Mouse (Mus musculus) midbrain, embryonic 12.5 days (tissue): ENCODE measurements around the gene Gm14190. TPM values are rescaled to one million over a fixed set of nuclear protein-coding genes. Genes with fewer than 3 reads are reported as not detected.
"Not testable (repeated sequence)": the region's sequence is repeated elsewhere in the genome, so short reads cannot be mapped to it uniquely, and the experiment has no call there.

Source experiments
- ATAC-seq: fragments of 200-750 bp; cut with Nextera tagmentation; 2 replicates; pipeline ENCODE4 v1.8.0; 2017; ENCODE audit warnings: low read depth, moderate TSS enrichment, moderate library complexity; ENCODE audit not compliant: low FRiP score
- H3K27ac ChIP-seq: fragments of 300-500 bp; sonication (generic); replicated peaks from 2 replicates; pipeline ENCODE4 v1.5.1; 2016; ENCODE audit warnings: mild to moderate bottlenecking
- H3K27me3 ChIP-seq: fragments of 300-500 bp; sonication (generic); 2 replicates; pipeline ENCODE4 v1.6.1; 2016; ENCODE audit warnings: mild to moderate bottlenecking
- H3K36me3 ChIP-seq: fragments of 300-500 bp; sonication (generic); 2 replicates; pipeline ENCODE4 v1.6.1; 2016
- H3K4me1 ChIP-seq: fragments of 300-500 bp; sonication (generic); 2 replicates; pipeline ENCODE4 v1.6.1; 2016
- H3K4me2 ChIP-seq: fragments of 300-500 bp; sonication (generic); replicated peaks from 2 replicates; pipeline ENCODE4 v1.6.1; 2016; ENCODE audit warnings: mild to moderate bottlenecking, moderate library complexity
- H3K4me3 ChIP-seq: fragments of 300-500 bp; sonication (generic); 2 replicates; pipeline ENCODE4 v1.5.1; 2016; ENCODE audit warnings: mild to moderate bottlenecking
- H3K9ac ChIP-seq: fragments of 300-500 bp; sonication (generic); replicated peaks from 2 replicates; pipeline ENCODE4 v1.6.1; 2016; ENCODE audit warnings: mild to moderate bottlenecking, moderate library complexity
- H3K9me3 ChIP-seq: fragments of 300-500 bp; sonication (generic); 2 replicates; pipeline ENCODE4 v1.6.1; 2016; ENCODE audit warnings: mild to moderate bottlenecking
- WGBS: fragments of 180-500 bp; shearing (Covaris S2); methylation state at CpG from one replicate; pipeline ENCODE4 v1.1.7; 2016; 5-methylcytosine and 5-hydroxymethylcytosine counted together
- polyA plus RNA-seq: library from polyadenylated mRNA; unstranded; fragments of >200 nt; fragmentation: Nextera tagmentation; extraction: Ambion mirVana; gene quantifications from 2 replicates; pipeline ENCODE4 v1.2.1, GENCODE M21; 2016

Gene Gm14190
- polyA plus RNA-seq, result not detected in 2 replicates

DNA sequence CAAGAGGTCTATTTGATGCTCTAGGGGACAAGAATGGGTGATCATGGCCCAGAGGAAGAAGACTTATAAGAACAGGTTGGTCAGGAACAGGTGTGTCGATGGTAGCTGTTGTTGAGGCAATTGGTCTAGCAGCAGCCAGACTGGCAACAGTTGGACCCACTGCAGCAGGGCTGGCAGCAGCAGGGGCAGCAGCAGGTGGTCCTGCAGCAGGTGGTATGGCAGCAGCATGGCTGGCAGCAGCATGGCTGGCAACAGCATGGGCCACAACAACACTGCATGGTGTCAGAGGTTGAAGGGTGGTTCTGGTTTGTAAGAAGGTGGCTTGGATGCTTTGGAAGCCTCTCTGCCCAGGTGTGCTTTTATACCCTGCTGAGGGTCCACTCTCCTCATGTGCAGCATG, at the start of gene Gm14190:
Gm14190 (minus strand) TSS at position 278 of the 400 bp plus-strand sequence.
- Histone ChIP-seq H3K27me3 (no peaks in the 10 kb centered on the region), H3K27ac (no peak within 1 kb of the TSS), H3K4me1 (no peaks in the 10 kb centered on the region), H3K9me3 (no peaks in the 10 kb centered on the region), H3K4me2 (no peak within 1 kb of the TSS), H3K9ac (no peak within 1 kb of the TSS), H3K4me3 (no peak within 1 kb of the TSS), H3K36me3 (no peaks in the 10 kb centered on the region)
- ATAC-seq, result no peak
- WGBS, result 96% methylated on average over 1 of the region's 1 CpGs

- Histone ChIP-seq H3K4me1 (no peaks in the 10 kb centered on the region), H3K27ac (no peak within 1 kb of the TSS), H3K9ac (no peak within 1 kb of the TSS), H3K9me3 (no peaks in the 10 kb centered on the region), H3K4me3 (no peak within 1 kb of the TSS), H3K36me3 (no peaks in the 10 kb centered on the region), H3K4me2 (no peak within 1 kb of the TSS), H3K27me3 (no peaks in the 10 kb centered on the region)
- no peak for ATAC-seq
- WGBS, result 68% methylated on average over 2 of the region's 2 CpGs
These were observed 43.6 kb upstream of the Gm14190 start, which contains the start of gene Gm14180 for GRCm38 (mm10) chr11:99734190-99734589. Gm14180 (minus strand) TSS chr11:99734290.

DNA sequence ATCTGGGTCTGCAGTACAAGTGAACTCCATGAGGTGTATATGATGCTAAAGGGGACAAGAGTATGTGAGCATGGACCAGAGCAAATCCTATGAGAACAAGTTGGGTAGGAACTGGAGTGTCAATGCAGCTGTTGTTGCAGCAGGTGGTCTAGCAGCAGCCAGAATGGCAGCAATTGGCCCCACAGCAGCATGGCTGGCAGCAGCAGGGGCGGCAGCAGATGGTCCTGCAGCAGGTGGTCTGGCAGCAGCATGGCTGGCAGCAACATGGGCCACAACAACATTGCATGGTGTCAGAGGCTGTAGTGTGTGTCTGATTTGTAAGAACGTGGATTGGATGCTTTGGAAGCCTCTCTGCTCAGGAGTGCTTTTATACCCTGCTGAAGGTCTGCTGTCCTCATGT, 33.5 kb upstream of the Gm14190 start:
- Histone ChIP-seq H3K9ac (no peak overlapping the region), H3K9me3 (no peaks in the 10 kb centered on the region), H3K4me2 (no peak overlapping the region), H3K27ac (no peak overlapping the region), H3K27me3 (no peaks in the 10 kb centered on the region), H3K4me1 (no peaks in the 10 kb centered on the region), H3K4me3 (no peak overlapping the region), H3K36me3 (no peaks in the 10 kb centered on the region)
- WGBS, result 78% methylated on average over 2 of the region's 2 CpGs
- ATAC-seq, result no peak

DNA sequence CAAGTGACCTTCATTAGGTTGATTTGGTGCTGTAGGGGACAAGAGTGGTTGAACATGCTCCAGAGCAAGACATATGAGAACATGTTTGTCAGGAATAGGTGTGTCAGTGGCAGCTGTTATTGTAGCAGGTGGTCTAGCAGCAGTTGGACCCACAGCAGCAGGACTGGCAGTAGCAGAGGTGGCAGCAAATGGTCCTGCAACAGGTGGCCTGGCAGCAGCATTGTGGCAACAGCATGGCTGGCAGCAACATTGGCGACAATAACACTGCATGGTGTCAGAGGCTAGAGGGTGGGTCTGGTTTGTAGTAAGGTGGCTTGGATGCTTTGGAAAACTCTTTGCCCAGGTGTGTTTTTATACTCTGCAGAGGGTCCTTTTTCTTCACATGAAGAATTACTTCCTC, 28.2 kb upstream of the Gm14190 start:
- 91% methylated on average over 1 of the region's 1 CpGs for WGBS

DNA sequence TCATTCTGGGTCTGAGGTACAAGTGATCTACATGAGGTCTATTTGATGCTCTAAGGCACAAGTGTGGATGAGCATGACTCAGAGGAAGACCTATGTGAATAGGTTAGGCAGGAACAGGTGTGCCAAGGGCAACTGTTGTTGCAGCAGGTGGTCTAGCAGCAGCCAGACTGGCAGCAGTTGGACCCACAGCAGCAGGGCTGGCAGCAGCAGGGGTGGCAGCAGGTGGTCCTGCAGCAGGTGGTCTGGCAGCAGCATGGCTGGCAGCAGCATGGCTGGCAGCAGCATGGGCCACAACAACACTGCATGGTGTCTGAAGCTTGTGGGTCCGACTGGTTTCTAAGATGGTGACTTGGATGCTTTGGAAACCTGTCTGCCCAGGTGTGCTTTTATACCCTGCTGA, 5.3 kb downstream of the Gm14190 start:
- not testable (repeated sequence) for H3K9ac ChIP-seq, H3K27ac ChIP-seq, H3K36me3 ChIP-seq, H3K4me1 ChIP-seq, H3K4me3 ChIP-seq, ATAC-seq, H3K9me3 ChIP-seq, H3K27me3 ChIP-seq, H3K4me2 ChIP-seq
- WGBS, result 77% methylated on average over 1 of the region's 1 CpGs

More for the DNA sequence above, 28.2 kb upstream of the Gm14190 start:
- Histone ChIP-seq H3K27ac (no peak overlapping the region), H3K36me3 (no peaks in the 10 kb centered on the region), H3K4me2 (no peak overlapping the region), H3K4me3 (no peak overlapping the region), H3K9ac (no peak overlapping the region), H3K4me1 (no peaks in the 10 kb centered on the region), H3K9me3 (no peaks in the 10 kb centered on the region), H3K27me3 (no peaks in the 10 kb centered on the region)
- ATAC-seq, result no peak

DNA sequence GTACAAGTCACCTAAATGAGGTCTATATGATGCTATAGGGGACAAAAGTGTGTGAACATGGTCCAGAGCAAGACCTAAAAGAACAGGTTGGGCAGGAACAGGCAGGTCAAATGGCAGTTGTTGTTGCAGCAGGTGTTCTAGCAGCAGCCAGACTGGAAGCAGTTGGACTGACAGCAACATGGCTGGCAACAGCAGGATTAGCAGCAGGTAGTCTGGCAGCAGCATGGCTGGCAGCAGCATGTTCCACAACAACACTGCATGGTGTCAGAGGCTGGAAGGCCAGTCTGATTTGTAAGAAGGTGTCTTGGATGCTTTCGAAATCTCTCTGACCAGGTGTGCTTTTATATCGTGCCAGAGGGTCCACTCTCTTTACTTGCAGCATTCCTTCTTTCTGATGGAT, 7.1 kb downstream of the Gm14190 start:
- H3K27ac ChIP-seq, result no peak overlapping the region
- H3K4me1 ChIP-seq, result no peaks in the 10 kb centered on the region
- no peak overlapping the region for H3K9ac ChIP-seq
- no peaks in the 10 kb centered on the region for H3K27me3 ChIP-seq
- no peak for ATAC-seq
- 90% methylated on average over 2 of the region's 2 CpGs for WGBS
- no peak overlapping the region for H3K4me3 ChIP-seq
- no peaks in the 10 kb centered on the region for H3K36me3 ChIP-seq
- H3K4me2 ChIP-seq, result no peak overlapping the region
- no peaks in the 10 kb centered on the region for H3K9me3 ChIP-seq

DNA sequence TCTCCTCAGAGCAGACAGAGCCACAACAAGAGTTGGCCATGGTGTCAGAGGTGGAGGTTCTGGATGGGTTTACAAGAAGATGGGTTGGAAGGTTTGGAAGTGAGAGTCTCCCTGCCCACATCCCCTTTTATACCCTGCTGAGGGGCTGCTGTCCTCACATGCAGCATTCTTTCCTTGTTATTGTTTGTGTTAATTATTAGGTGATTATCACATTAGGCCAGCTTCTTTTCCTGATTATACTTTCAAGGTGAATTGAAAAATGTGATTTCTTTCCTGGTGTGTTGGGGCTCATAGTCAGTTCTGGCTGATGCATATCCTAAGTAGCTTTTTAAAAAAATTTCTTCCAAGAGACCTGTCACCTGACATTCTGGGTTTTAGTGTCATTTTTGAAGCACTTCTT, 24.7 kb downstream of the Gm14190 start, which contains the start of gene Krtap4-6:
Krtap4-6 (minus strand) TSS at position 101 of the 400 bp plus-strand sequence.
- Histone ChIP-seq H3K4me2 (no peak within 1 kb of the TSS), H3K36me3 (no peaks in the 10 kb centered on the region), H3K4me1 (no peaks in the 10 kb centered on the region), H3K27ac (0 out of 2 replicates have a peak within 1 kb of the TSS, but pooled peaks have one; percentile 30), H3K27me3 (no peaks in the 10 kb centered on the region), H3K9me3 (no peaks in the 10 kb centered on the region), H3K9ac (no peak within 1 kb of the TSS), H3K4me3 (no peak within 1 kb of the TSS)
- no peak for ATAC-seq

- no peaks in the 10 kb centered on the region for H3K36me3 ChIP-seq
- H3K27ac ChIP-seq, result no peak overlapping the region
- H3K9me3 ChIP-seq, result no peaks in the 10 kb centered on the region
- no peak overlapping the region for H3K4me3 ChIP-seq
- H3K27me3 ChIP-seq, result no peaks in the 10 kb centered on the region
- H3K4me1 ChIP-seq, result no peaks in the 10 kb centered on the region
- 90% methylated on average over 10 of the region's 10 CpGs for WGBS
- no peak overlapping the region for H3K4me2 ChIP-seq
- no peak for ATAC-seq
- H3K9ac ChIP-seq, result no peak overlapping the region
These were observed 27.7 kb downstream of the Gm14190 start for GRCm38 (mm10) chr11:99662802-99663201.

DNA sequence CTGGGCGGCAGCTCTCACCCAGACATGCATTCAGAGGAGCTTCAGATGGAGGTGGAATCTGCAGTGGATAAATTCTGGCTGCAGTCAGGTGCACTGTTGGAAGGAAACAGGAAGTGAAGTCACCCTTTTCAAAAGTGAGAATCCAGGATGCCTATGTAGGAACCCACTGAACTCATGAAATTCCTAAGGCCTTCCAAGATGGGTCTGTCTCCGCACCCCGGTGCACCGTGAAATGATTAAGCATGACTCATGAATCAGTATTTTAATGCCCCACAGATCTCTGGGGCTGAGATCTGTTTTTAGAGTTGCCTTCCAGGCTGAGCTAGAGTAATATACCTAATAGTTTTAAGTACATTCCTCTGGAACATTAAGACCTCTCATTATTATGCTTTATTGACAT, 31.3 kb downstream of the Gm14190 start:
- H3K9ac ChIP-seq, result no peak overlapping the region
- no peak overlapping the region for H3K4me3 ChIP-seq
- H3K4me1 ChIP-seq, result no peaks in the 10 kb centered on the region
- ATAC-seq, result no peak
- no peaks in the 10 kb centered on the region for H3K9me3 ChIP-seq
- H3K27ac ChIP-seq, result no peak overlapping the region
- H3K36me3 ChIP-seq, result no peaks in the 10 kb centered on the region
- 87% methylated on average over 4 of the region's 4 CpGs for WGBS
- no peak overlapping the region for H3K4me2 ChIP-seq
- no peaks in the 10 kb centered on the region for H3K27me3 ChIP-seq

- H3K4me2 ChIP-seq, H3K27me3 ChIP-seq, H3K9ac ChIP-seq, H3K4me1 ChIP-seq, H3K4me3 ChIP-seq, ATAC-seq, H3K9me3 ChIP-seq, H3K27ac ChIP-seq, H3K36me3 ChIP-seq: not testable (repeated sequence)
- WGBS, result 79% methylated on average over 10 of the region's 10 CpGs
These were observed 32.0 kb downstream of the Gm14190 start, which contains the start of gene Gm11563 for GRCm38 (mm10) chr11:99658467-99659010. Gm11563 (minus strand) TSS chr11:99658960.

DNA sequence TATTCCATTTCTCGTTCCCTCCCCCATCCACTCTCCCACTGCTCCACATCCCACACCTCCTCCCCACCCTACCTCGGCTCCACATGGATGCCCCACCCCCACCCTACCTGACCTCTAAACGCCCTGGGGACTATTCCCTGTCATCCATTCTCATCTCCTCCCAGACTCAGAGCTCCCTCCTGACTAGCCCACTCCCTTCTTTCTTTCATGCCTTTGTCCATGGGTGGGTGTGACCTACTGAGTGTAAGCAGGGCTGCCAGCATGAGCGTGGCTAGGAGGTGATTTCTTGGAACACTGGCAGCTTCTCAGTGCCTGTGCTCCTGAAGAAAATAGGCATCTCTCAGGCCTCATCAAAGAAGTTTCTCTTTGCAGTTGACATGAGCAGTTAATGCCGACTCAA, 33.5 kb downstream of the Gm14190 start:
- Histone ChIP-seq H3K4me1 (no peaks in the 10 kb centered on the region), H3K36me3 (no peaks in the 10 kb centered on the region), H3K27me3 (no peaks in the 10 kb centered on the region), H3K4me3 (no peak overlapping the region), H3K27ac (no peak overlapping the region), H3K9me3 (no peaks in the 10 kb centered on the region), H3K9ac (no peak overlapping the region), H3K4me2 (no peak overlapping the region)
- no peak for ATAC-seq
- 60% methylated on average over 5 of the region's 5 CpGs for WGBS

DNA sequence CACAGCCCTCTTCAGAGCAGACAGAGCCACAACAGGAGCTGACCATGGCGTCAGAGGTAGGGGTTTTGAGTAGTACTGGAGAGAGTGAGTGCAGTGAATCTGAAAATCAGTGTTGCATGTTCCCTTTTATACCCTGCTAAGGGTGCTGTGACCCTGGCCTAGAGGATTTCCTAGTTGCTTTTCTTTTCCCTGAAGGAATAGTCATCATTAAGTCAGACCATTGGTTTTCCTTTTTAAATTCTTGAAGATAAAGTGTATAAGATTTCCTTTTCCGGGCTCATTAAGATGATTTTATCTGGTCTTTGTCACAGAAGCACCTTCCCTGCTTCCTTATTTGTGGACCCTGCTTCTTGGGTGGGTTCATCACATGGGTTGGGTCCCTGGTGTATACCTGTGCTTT, 40.4 kb downstream of the Gm14190 start, which contains the start of gene Gm11555:
Gm11555 (minus strand) TSS at position 101 of the 400 bp plus-strand sequence.
- Histone ChIP-seq H3K27me3 (no peaks in the 10 kb centered on the region), H3K4me2 (no peak within 1 kb of the TSS), H3K36me3 (no peaks in the 10 kb centered on the region), H3K27ac (no peak within 1 kb of the TSS), H3K4me3 (no peak within 1 kb of the TSS), H3K9ac (no peak within 1 kb of the TSS), H3K9me3 (no peaks in the 10 kb centered on the region), H3K4me1 (no peaks in the 10 kb centered on the region)
- ATAC-seq, result no peak
- 77% methylated on average over 2 of the region's 2 CpGs for WGBS

GRCm38 (mm10) chr11:99646444-99646843, 44.1 kb downstream of the Gm14190 start:
- ATAC-seq, result no peak
- H3K27me3 ChIP-seq, result no peaks in the 10 kb centered on the region
- no peaks in the 10 kb centered on the region for H3K36me3 ChIP-seq
- no peaks in the 10 kb centered on the region for H3K9me3 ChIP-seq
- H3K9ac ChIP-seq, result no peak overlapping the region
- no peak overlapping the region for H3K27ac ChIP-seq
- no peak overlapping the region for H3K4me2 ChIP-seq
- WGBS, result 87% methylated on average over 15 of the region's 15 CpGs
- no peaks in the 10 kb centered on the region for H3K4me1 ChIP-seq
- H3K4me3 ChIP-seq, result no peak overlapping the region
